Mouse (Mus musculus) forebrain, postnatal 0 days (tissue): ENCODE data around the gene Cbarp. TPM values are rescaled to one million over a fixed set of nuclear protein-coding genes. Genes with fewer than 3 reads are reported as not detected.
A peak's percentile ranks its signal among the peaks of the same experiment; 100 is the strongest.

Experiments used
- ATAC-seq: fragments of 200-750 bp; cut with Nextera tagmentation; 2 replicates; pipeline ENCODE4 v1.8.0; 2017; ENCODE audit warnings: mild to moderate bottlenecking, moderate library complexity
- DNase-seq: peaks from one replicate; pipeline ENCODE4 v3.0.0-alpha.2; 2015
- H3K27ac ChIP-seq: fragments of 300-500 bp; sonication (generic); 2 replicates; pipeline ENCODE4 v1.5.1; 2014; ENCODE audit warnings: low read depth, mild to moderate bottlenecking, antibody characterized with exemption, low read length, moderate library complexity, mixed read lengths
- H3K27me3 ChIP-seq: fragments of 300-500 bp; sonication (generic); 2 replicates; pipeline ENCODE4 v1.6.1; 2014; ENCODE audit warnings: mild to moderate bottlenecking, low read length, mixed read lengths; ENCODE audit not compliant: insufficient read depth
- H3K36me3 ChIP-seq: fragments of 300-500 bp; sonication (generic); 2 replicates; pipeline ENCODE4 v1.6.1; 2014; ENCODE audit warnings: mild to moderate bottlenecking, moderate library complexity; ENCODE audit not compliant: insufficient read depth
- H3K4me1 ChIP-seq: fragments of 300-500 bp; sonication (generic); 2 replicates; pipeline ENCODE4 v1.6.1; 2014; ENCODE audit warnings: antibody characterized with exemption; ENCODE audit not compliant: insufficient read depth
- H3K4me2 ChIP-seq: fragments of 300-500 bp; sonication (generic); 2 replicates; pipeline ENCODE4 v1.6.1; 2014; ENCODE audit warnings: low read depth, mild to moderate bottlenecking, moderate library complexity
- H3K4me3 ChIP-seq: fragments of 300-500 bp; sonication (generic); 2 replicates; pipeline ENCODE4 v1.5.1; 2014; ENCODE audit warnings: low read depth, low read length, mixed read lengths
- H3K9ac ChIP-seq: fragments of 300-500 bp; sonication (generic); 2 replicates; pipeline ENCODE4 v1.6.1; 2014; ENCODE audit warnings: mild to moderate bottlenecking
- H3K9me3 ChIP-seq: fragments of 300-500 bp; sonication (generic); 2 replicates; pipeline ENCODE4 v1.6.1; 2016; ENCODE audit warnings: low read length
- CTCF ChIP-seq: sonication (generic); IDR thresholded peaks from 2 replicates; pipeline ENCODE4 v1.5.1; 2016; ENCODE audit warnings: antibody characterized with exemption, control low read depth, low read depth
- WGBS: fragments of 180-500 bp; shearing (Covaris S2); extraction: QIAGEN DNeasy Blood & Tissue Kit; methylation state at CpG from one replicate; pipeline ENCODE4 v1.1.7; 2014; 5-methylcytosine and 5-hydroxymethylcytosine counted together
- polyA plus RNA-seq: library from polyadenylated mRNA; unstranded; fragments of >200 nt; fragmentation: Nextera tagmentation; extraction: Ambion mirVana; gene quantifications from 2 replicates; pipeline ENCODE4 v1.2.1, GENCODE M21; 2015
- total RNA-seq: library from RNA; depleted of rRNA; stranded (reverse); fragments of >200 nt; gene quantifications from 2 replicates; pipeline ENCODE4 v1.2.3, GENCODE M21; 2014

Gene Cbarp
- total and polyA plus RNA-seq, 2 experiments from 2014 or later: 68.2 to 151 TPM

DNA sequence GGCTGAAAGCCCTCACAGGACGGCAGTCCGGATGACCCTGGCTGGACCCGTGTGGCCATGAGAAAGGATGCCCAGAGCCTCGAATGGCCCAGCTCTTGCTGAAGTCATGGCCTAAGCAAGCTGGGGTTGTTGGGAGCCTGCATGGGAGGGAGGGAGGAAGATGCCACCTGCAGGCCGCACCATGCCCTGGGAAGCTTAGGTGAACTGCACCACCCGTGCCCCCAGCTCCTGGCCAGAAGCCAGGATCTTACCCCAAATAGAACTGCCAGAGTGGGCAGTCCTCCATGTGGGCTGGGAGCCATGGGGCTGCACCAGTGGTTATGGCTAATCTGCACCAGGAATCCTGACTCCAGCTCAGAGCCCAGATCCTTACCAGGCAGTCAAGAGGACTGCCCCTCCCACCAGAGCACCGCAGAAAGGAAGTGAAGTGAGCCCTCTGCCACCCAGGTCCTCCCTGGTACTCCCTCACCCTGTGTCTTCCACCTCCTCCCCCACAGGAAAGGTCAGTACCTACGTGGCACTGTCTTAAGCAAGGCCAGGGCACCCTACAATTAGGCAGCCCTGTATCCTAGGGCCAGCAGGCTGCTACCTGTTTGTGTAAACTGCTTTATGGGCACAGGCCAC, 7.3 kb downstream of the Cbarp start:
- no peaks in the 10 kb centered on the region for H3K9me3 ChIP-seq
- H3K4me1 ChIP-seq: peaks cover 9% of the 10 kb centered on the region; the same call in 1 of the 2 replicates
- peak; percentile 23; the same call in 1 of the 2 replicates for TF ChIP-seq CTCF
- DNase-seq (no peak), ATAC-seq (no peak)
- no peaks in the 10 kb centered on the region for H3K27me3 ChIP-seq
- no peak overlapping the region for H3K4me2 ChIP-seq
- no peak overlapping the region for H3K27ac ChIP-seq
- no peak overlapping the region for H3K4me3 ChIP-seq
- no peak overlapping the region for H3K9ac ChIP-seq
- peaks cover 73% of the 10 kb centered on the region for H3K36me3 ChIP-seq
- 61% methylated on average over 8 of the region's 8 CpGs for WGBS

DNA sequence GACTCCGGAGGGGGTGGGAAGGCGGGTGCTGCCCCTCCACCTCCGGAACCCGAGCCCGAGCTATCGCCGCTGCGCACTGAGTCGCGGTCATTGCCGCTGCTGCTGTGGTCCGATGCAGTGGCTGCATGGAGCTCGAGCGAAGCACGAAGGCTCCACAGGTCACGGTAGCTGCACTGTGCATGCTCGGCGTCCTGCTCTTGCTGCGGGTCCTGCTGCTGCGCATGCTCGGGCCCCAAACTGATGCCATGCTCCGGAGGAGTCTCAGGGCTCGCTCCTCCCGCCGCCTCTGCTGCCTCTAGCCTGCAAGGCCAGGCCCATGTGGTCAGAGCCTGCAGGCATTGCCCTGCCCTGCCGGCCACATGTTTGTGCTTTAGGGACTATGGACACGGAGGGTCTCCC, 8.7 kb downstream of the Cbarp start:
- Histone ChIP-seq H3K4me3 (no peak overlapping the region), H3K27me3 (no peaks in the 10 kb centered on the region), H3K36me3 (peaks cover 87% of the 10 kb centered on the region), H3K27ac (peak overlapping the region; percentile 36; the same call in 1 of the 2 replicates), H3K9me3 (no peaks in the 10 kb centered on the region), H3K4me2 (peak overlapping the region; percentile 34), H3K4me1 (peaks cover 5% of the 10 kb centered on the region; the same call in 1 of the 2 replicates), H3K9ac (peak overlapping the region; percentile 18)
- ATAC-seq (peak; percentile 23), DNase-seq (no peak)
- 34% methylated on average over 27 of the region's 27 CpGs for WGBS
- TF ChIP-seq CTCF: no peak

DNA sequence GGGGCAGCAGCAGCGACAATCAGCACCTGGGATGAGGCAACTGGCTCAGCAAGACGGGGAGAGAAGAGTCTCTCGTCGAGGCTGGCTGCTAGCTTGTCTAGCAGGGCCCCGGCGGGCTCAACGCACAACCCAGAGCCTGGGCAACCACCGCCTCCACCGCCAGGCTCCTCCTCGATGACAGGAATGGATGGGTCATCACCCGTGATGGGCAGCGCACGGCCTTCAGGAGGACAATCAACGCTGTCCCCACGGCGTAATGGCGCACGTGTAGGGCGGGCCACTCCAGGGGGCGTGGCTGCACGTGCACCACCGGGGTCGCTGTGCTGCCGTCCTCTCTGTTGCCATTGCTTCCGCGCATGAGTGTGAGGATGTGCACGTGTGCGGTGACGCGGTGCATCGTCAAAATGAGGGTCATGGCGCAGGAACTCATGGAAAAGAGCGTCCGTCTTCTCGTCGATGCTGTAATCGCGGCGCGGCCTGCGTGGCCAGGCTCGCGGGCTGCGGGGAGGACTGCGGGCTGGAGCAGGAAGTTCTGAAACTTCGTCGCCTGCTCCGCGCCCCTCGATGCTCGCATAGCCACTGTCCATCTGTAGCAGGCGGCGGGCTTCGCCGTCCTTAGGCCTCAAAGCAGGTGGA, 9.2 kb downstream of the Cbarp start:
- Histone ChIP-seq H3K9me3 (no peaks in the 10 kb centered on the region), H3K4me1 (no peaks in the 10 kb centered on the region), H3K27me3 (no peaks in the 10 kb centered on the region), H3K36me3 (peaks cover 88% of the 10 kb centered on the region), H3K4me3 (no peak overlapping the region), H3K9ac (peak overlapping the region; percentile 18), H3K27ac (peak overlapping the region; percentile 36), H3K4me2 (peak overlapping the region; percentile 34)
- peak; percentile 47 for TF ChIP-seq CTCF
- ATAC-seq: peak; percentile 86
- WGBS: 16% methylated on average over 55 of the region's 55 CpGs
- DNase-seq: peak; percentile 88

DNA sequence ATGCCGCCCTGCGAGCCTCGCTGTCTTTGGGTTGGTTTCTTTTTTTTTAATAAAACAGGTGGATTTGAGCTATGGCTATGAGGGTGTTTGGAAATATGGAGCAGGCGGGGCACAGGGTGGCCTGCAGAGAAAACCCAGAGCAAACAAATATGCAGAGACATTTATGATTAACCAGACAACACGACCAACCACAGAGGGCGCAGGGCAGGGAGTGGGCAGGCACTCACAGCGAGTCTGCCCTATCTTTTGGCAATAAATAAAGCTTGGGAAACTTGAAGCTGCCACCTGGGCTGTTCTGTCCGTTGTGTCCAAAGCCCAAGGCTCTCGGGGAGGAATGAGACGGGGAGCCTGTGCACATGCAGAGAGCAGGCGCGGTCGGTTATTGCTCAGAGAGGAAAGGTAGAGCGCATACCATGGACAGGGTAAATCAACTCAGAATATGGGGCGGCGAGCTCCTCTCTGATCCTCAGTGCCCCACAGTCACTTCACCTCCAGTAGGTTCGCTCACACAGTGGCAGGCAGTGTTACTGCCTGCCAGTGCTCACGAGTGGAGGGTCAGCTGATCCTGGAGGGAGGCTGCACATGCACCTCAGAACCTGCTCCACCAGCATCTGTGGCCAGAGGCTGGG, 10.1 kb downstream of the Cbarp start:
- WGBS: 83% methylated on average over 18 of the region's 18 CpGs
- Histone ChIP-seq H3K27me3 (no peaks in the 10 kb centered on the region), H3K9ac (no peak overlapping the region), H3K9me3 (no peaks in the 10 kb centered on the region), H3K4me2 (no peak overlapping the region), H3K4me1 (no peaks in the 10 kb centered on the region), H3K36me3 (peaks cover 92% of the 10 kb centered on the region), H3K27ac (peak overlapping the region; percentile 36; the same call in 1 of the 2 replicates), H3K4me3 (no peak overlapping the region)
- ATAC-seq (no peak; the same call in 1 of the 2 replicates), DNase-seq (no peak)
- no peak for TF ChIP-seq CTCF

DNA sequence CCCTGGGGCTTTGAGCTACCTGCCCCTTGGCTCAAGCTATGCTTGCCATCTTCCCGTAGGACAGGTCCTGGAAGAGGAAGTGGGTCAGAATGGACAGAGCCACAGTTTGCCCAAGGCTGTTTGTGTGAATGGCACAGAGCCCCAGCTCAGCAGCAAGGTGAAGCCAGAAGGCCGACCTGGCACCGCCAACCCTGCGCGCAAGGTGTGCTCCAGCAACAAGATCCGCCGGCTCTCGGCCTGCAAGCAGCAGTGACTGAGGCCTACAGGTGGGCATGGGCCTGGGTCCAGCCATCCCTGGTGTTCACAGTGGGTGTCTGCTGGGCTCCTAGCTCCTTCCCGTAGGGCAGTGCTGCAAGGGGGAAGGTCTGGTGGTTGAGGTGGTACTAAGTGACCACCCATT, 10.8 kb downstream of the Cbarp start:
- WGBS: 86% methylated on average over 9 of the region's 9 CpGs
- H3K4me1 ChIP-seq: no peaks in the 10 kb centered on the region
- no peak overlapping the region for H3K4me3 ChIP-seq
- DNase-seq: no peak
- H3K9me3 ChIP-seq: no peaks in the 10 kb centered on the region
- no peak for ATAC-seq
- H3K36me3 ChIP-seq: peaks cover 92% of the 10 kb centered on the region
- H3K4me2 ChIP-seq: no peak overlapping the region
- no peak overlapping the region for H3K9ac ChIP-seq
- H3K27me3 ChIP-seq: no peaks in the 10 kb centered on the region
- H3K27ac ChIP-seq: no peak overlapping the region
- TF ChIP-seq CTCF: no peak

DNA sequence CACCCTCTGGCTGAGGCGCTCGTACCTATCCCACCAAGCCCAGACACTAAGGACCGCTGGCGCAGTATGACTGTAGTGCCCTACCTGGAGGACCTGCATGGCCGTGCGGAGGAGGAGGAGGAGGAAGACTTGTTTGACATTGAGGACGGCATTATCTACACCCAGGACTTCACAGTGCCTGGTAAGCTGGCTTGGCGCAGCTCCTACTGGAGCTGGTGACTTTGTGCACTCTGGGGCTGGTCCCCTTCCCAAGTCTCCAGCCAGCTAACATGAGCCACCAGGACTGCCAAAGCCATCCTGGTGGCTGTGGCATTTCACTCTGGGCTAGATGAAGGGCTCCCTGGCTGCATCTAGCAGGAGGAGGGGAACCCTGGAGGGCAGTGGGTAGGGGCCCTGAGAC, 12.7 kb downstream of the Cbarp start:
- Histone ChIP-seq H3K9me3 (no peaks in the 10 kb centered on the region), H3K4me1 (no peaks in the 10 kb centered on the region), H3K4me2 (no peak overlapping the region), H3K27ac (no peak overlapping the region), H3K36me3 (peaks cover 73% of the 10 kb centered on the region), H3K9ac (no peak overlapping the region), H3K27me3 (no peaks in the 10 kb centered on the region), H3K4me3 (no peak overlapping the region)
- ATAC-seq: no peak
- WGBS: 94% methylated on average over 8 of the region's 8 CpGs
- TF ChIP-seq CTCF: no peak
- no peak for DNase-seq
